Mouse (Mus musculus) intestine, embryonic 14.5 days (tissue): ENCODE results near the gene Psmd11. TPM values are rescaled to one million over a fixed set of nuclear protein-coding genes. Genes with fewer than 3 reads are reported as not detected.

ENCODE experiments used
- ATAC-seq: fragments of 200-750 bp; cut with Nextera tagmentation; replicated peaks from 2 replicates; pipeline ENCODE4 v1.8.0; 2017; ENCODE audit warnings: low read depth, moderate number of reproducible peaks, moderate TSS enrichment, moderate library complexity; ENCODE audit not compliant: low FRiP score, low TSS enrichment
- DNase-seq: peaks from one replicate; pipeline ENCODE4 v3.0.0-alpha.2; 2018; ENCODE audit warnings: low spot score
- H3K27ac ChIP-seq: fragments of 300-500 bp; sonication (generic); 2 replicates; pipeline ENCODE4 v1.5.1; 2014; ENCODE audit warnings: low read depth, mild to moderate bottlenecking, control low read depth
- H3K27me3 ChIP-seq: fragments of 300-500 bp; sonication (generic); replicated peaks from 2 replicates; pipeline ENCODE4 v1.6.1; 2014; ENCODE audit warnings: low read length, control low read depth; ENCODE audit not compliant: control insufficient read depth, insufficient read depth
- H3K36me3 ChIP-seq: fragments of 300-500 bp; sonication (generic); 2 replicates; pipeline ENCODE4 v1.6.1; 2014; ENCODE audit warnings: low read length, control low read depth; ENCODE audit not compliant: control insufficient read depth, insufficient read depth
- H3K4me1 ChIP-seq: fragments of 300-500 bp; sonication (generic); replicated peaks from 2 replicates; pipeline ENCODE4 v1.6.1; 2014; ENCODE audit warnings: low read length, control low read depth, mixed read lengths; ENCODE audit not compliant: control insufficient read depth, insufficient read depth
- H3K4me2 ChIP-seq: fragments of 300-500 bp; sonication (generic); 2 replicates; pipeline ENCODE4 v1.6.1; 2014; ENCODE audit warnings: low read length
- H3K4me3 ChIP-seq: fragments of 300-500 bp; sonication (generic); 2 replicates; pipeline ENCODE4 v1.5.1; 2014; ENCODE audit warnings: low read depth, low read length, control low read depth, mixed read lengths
- H3K9ac ChIP-seq: fragments of 300-500 bp; sonication (generic); 2 replicates; pipeline ENCODE4 v1.6.1; 2014; ENCODE audit warnings: mild to moderate bottlenecking, low read length
- H3K9me3 ChIP-seq: fragments of 300-500 bp; sonication (generic); 2 replicates; pipeline ENCODE4 v1.6.1; 2016; ENCODE audit warnings: low read length, control low read depth; ENCODE audit not compliant: control insufficient read depth
- WGBS: fragments of 180-500 bp; shearing (Covaris S2); extraction: QIAGEN DNeasy Blood & Tissue Kit; methylation state at CpG from one replicate; pipeline ENCODE4 v1.1.7; 2014; 5-methylcytosine and 5-hydroxymethylcytosine counted together
- polyA plus RNA-seq: library from polyadenylated mRNA; unstranded; fragments of >200 nt; fragmentation: Nextera tagmentation; extraction: Ambion mirVana; gene quantifications from 2 replicates; pipeline ENCODE4 v1.2.1, GENCODE M21; 2014

Gene Psmd11
- polyA plus RNA-seq, 1 experiment from 2014 or later: 275 TPM

DNA sequence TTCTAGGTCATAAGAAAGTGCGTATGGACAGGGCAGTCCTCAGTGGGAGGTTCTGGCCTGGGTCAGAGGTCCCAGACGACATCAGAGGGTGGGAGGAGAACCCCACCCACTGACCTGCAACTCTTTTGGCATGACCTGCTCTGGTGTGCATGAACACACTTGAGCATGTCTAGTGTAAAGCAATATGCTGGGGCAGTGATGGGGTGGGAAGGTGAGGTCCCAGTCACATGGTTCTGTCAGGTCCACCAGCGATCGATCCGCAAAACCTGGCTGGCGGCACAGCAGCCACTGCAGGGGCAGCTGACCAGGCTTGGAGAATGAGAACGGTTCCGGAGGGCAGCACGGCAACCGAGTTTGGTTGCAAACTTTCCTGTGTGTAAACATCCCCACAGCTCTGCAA lies 53.9 kb downstream of the Psmd11 start:
- WGBS: 78% methylated on average over 10 of the region's 10 CpGs
- DNase-seq: no peak
- Histone ChIP-seq H3K4me1 (peaks cover 17% of the 10 kb centered on the region; the same call in 1 of the 2 replicates), H3K27ac (no peak overlapping the region), H3K27me3 (no peaks in the 10 kb centered on the region), H3K4me3 (no peak overlapping the region), H3K36me3 (no peaks in the 10 kb centered on the region), H3K4me2 (no peak overlapping the region), H3K9ac (no peak overlapping the region), H3K9me3 (no peaks in the 10 kb centered on the region)
- no peak for ATAC-seq

DNA sequence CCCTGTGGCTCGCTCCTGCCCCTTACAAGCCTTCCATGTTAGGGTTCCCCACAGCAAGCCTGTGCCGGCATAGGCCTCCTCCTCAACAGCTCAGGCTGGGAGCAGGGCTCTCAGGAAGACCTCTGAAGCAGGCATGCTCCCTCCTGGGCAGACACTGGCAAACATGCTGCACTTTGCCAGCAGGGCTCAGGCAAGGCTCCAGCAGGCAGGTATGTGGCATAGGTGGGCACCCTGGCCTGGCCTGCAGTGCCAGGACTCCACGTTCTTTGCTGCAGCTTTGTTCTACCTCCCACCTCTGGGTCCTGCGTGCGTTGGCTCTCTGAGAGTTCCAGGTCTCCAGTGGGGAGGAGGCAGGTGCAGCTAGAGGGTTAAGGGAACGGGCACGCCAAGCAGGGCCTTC lies 54.5 kb downstream of the Psmd11 start:
- DNase-seq: no peak
- no peak for ATAC-seq
- Histone ChIP-seq H3K27me3 (no peaks in the 10 kb centered on the region), H3K4me1 (peaks cover 14% of the 10 kb centered on the region; the same call in 1 of the 2 replicates), H3K36me3 (no peaks in the 10 kb centered on the region), H3K27ac (no peak overlapping the region), H3K9me3 (no peaks in the 10 kb centered on the region), H3K9ac (no peak overlapping the region), H3K4me2 (no peak overlapping the region), H3K4me3 (no peak overlapping the region)
- WGBS: 88% methylated on average over 7 of the region's 7 CpGs

DNA sequence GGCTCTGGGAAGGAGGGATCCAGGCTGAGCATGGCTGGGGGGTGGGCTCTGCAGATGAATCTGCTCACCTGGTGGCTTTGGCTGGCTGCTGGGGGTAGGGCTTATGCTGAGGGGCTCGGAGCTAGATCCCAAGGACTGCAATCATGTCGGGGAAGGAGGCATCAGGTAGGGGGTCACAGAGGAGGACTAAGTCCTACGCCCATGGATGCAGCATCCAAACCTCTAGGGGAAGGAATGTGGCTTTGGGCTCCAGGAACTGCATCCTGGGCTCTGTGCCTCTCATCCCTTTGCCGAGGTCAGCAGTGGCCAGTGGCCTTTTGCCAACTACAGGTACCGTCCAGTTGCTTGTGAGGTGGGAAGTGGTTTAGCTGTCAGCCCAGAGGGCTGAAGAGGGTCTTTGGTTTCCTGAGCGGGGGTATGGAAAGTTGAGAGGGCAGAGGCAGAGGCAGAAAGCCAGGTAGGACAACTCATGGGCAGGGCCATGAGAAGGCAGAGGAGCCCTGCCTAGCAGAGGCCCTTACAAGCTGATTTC lies 55.2 kb downstream of the Psmd11 start:
- ATAC-seq: no peak
- H3K9ac ChIP-seq: no peak overlapping the region
- H3K27me3 ChIP-seq: no peaks in the 10 kb centered on the region
- WGBS: 85% methylated on average over 6 of the region's 6 CpGs
- no peak overlapping the region for H3K4me3 ChIP-seq
- no peak for DNase-seq
- no peak overlapping the region for H3K27ac ChIP-seq
- H3K4me1 ChIP-seq: peaks cover 8% of the 10 kb centered on the region; the same call in 1 of the 2 replicates
- H3K4me2 ChIP-seq: no peak overlapping the region
- no peaks in the 10 kb centered on the region for H3K36me3 ChIP-seq
- H3K9me3 ChIP-seq: no peaks in the 10 kb centered on the region

DNA sequence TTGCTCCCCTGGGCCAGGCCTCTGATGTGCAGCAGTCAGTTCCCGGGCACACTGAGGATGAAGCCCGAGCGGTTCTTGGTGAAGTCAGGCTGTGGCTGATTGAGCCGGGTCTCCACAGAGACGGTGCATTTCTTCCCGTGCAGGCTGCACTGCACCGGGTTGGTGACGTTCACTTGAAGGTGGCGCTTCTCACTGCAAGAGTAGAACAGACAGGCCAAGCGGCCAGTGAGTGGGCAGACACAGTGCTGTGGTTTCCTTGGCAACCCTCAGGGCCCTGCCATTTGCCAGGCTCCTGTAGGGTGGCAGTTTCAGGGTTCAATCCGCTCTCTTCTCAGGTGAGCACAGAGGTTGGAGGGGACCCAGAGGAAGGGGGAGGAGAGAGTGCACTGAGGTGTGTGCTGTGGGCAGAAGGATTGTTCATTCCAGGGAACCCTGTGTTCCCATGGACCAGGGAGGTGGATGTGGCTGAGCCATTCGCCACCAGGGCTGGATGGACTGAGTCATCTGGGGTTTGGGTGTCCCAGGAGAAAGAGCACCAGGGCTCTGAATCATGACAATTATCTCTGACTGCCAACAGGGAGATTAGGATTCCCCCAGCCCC lies 55.9 kb downstream of the Psmd11 start:
- H3K4me3 ChIP-seq: no peak overlapping the region
- 45% methylated on average over 12 of the region's 12 CpGs for WGBS
- DNase-seq (no peak), ATAC-seq (no peak)
- no peaks in the 10 kb centered on the region for H3K36me3 ChIP-seq
- H3K9ac ChIP-seq: no peak overlapping the region
- no peak overlapping the region for H3K27ac ChIP-seq
- H3K4me2 ChIP-seq: no peak overlapping the region
- no peaks in the 10 kb centered on the region for H3K27me3 ChIP-seq
- peaks cover 4% of the 10 kb centered on the region; the same call in 1 of the 2 replicates for H3K4me1 ChIP-seq
- H3K9me3 ChIP-seq: no peaks in the 10 kb centered on the region

DNA sequence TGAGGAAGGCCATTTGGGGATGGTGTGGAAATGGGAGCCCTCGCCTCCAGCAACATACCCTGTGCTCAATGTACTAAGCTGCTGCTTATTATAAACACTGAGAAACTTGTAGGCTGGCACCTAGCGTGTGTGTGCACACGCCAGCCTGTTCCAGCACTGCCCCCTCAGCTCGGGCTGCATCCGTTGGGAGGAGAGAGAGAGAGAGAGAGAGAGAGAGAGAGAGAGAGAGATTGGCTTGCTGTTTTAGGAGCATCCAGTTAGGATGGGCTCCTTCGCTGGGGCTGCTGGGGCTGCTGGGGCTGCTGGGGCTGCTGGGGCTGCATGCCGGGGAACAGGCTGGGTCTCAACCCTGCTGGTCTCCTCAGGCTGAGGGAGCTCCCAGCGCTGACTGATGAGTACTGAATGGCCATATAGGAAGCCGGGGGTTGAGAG lies 56.7 kb downstream of the Psmd11 start:
- Histone ChIP-seq H3K4me3 (no peak overlapping the region), H3K9me3 (no peaks in the 10 kb centered on the region), H3K27ac (no peak overlapping the region), H3K36me3 (no peaks in the 10 kb centered on the region), H3K9ac (no peak overlapping the region), H3K4me1 (0 out of 2 replicates have a peak, but pooled peaks cover 3% of the 10 kb centered on the region), H3K27me3 (no peaks in the 10 kb centered on the region), H3K4me2 (no peak overlapping the region)
- ATAC-seq: no peak
- no peak for DNase-seq
- WGBS: 74% methylated on average over 9 of the region's 9 CpGs

DNA sequence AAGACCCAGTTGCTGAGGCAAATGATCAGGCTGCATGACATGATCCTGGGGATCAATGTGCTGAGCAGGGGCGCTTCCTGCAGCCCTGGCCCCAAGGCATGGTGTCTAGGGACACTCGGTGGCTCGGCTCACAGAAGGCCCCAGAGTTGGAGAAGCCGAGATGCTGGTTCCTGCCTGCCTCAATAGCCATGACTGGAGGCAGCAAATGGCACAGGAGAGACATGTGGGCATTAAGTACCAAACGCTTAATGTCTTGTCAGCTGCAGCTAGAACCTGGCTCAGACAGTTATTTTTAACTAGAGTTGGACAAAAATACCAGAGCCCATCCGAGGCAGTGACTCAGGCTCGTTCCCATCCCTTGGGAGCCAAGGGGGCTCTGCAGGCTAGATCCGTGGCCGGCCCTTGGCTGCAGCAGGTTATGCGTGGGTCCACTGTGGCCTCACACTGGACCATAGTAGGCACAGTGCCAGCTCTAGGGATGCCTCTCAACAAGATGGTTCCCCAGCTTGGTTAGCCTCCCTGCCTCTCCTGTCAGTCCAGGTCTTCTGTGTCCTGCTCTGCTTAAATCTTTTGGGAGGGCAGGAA lies 57.3 kb downstream of the Psmd11 start:
- H3K4me1 ChIP-seq: 0 out of 2 replicates have a peak, but pooled peaks cover 3% of the 10 kb centered on the region
- WGBS: 83% methylated on average over 10 of the region's 10 CpGs
- no peaks in the 10 kb centered on the region for H3K9me3 ChIP-seq
- no peak overlapping the region for H3K4me2 ChIP-seq
- no peaks in the 10 kb centered on the region for H3K27me3 ChIP-seq
- H3K36me3 ChIP-seq: no peaks in the 10 kb centered on the region
- H3K27ac ChIP-seq: no peak overlapping the region
- DNase-seq (no peak), ATAC-seq (no peak)
- H3K4me3 ChIP-seq: no peak overlapping the region
- no peak overlapping the region for H3K9ac ChIP-seq

DNA sequence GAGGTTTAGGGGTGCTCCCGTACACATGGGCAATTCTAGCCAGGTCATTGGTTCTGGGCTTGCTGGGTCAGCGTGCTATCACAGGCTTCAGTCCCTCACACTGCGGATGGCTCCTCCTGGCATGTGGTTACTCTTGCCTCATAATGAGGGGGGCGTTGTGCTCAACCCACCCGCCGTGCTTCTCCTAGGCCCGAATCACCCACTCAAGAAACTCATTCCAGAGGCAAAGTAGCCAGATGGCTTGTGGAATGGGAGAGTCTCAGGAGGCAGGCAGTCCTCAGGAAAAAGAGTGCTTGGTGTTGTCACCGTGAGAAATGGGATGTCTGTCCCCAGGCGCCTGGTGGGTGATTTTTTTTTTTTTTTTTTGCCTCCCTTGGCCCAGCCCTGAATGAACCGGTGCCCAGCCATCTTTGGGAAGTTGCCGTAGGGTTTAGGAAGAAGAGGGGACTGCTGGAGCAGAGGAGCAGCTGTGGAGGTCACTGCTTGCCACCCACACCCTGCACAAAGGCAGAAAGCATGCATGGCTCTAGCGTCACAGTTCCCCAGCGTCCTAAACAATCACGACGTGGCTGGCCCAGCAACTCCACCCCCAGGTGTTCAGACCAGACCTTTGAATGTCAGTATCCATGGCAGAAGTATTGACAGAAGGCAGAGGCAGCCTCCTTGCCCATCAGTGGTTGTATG lies 59.6 kb downstream of the Psmd11 start:
- Histone ChIP-seq H3K4me1 (0 out of 2 replicates have a peak, but pooled peaks cover 3% of the 10 kb centered on the region), H3K4me2 (no peak overlapping the region), H3K9ac (no peak overlapping the region), H3K27ac (no peak overlapping the region), H3K36me3 (no peaks in the 10 kb centered on the region), H3K27me3 (no peaks in the 10 kb centered on the region), H3K9me3 (no peaks in the 10 kb centered on the region), H3K4me3 (no peak overlapping the region)
- ATAC-seq (no peak), DNase-seq (no peak)
- 75% methylated on average over 15 of the region's 15 CpGs for WGBS

DNA sequence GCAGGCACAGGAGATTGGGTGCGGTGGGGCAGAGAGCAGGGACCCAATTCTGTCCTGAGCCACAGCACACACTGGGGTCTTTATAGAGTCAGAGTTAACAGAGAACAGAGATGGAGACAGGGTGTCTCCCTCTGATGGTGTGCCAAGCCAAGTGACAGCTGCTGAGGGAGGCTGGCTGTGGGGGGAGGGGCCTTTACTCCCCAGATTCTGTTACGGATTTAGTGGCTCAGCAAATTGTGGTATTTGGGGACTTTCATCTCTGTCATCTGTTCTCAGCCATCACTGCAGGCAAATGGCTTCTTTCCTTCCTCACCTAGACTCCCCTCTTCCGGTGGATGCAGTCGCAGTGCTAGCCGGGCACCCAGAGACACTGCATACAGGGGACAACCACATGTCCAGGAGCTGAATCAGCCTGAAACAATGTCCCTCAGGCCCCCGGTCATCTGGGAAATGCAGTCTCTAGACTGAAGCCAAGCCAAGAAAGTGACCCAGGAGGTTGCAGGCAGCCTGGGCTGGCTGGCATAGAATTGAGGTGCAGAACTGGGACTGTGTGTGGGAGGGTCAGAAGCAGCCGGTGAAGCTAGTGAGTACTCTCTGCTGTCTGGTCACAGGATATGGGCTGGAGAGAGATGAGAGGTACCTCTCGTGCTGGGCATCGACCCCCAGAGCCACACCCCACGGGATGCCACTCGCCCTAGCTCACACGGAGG lies 60.9 kb downstream of the Psmd11 start:
- 65% methylated on average over 12 of the region's 12 CpGs for WGBS
- Histone ChIP-seq H3K36me3 (no peaks in the 10 kb centered on the region), H3K4me2 (no peak overlapping the region), H3K4me3 (no peak overlapping the region), H3K9me3 (no peaks in the 10 kb centered on the region), H3K27ac (no peak overlapping the region), H3K4me1 (0 out of 2 replicates have a peak, but pooled peaks cover 3% of the 10 kb centered on the region), H3K9ac (no peak overlapping the region), H3K27me3 (no peaks in the 10 kb centered on the region)
- ATAC-seq (no peak), DNase-seq (no peak)
